Mouse (Mus musculus) layer of hippocampus, adult 9-10 months (tissue): Measurements from ENCODE around the gene Il7r.

Experiments used
- DNase-seq: peaks from one replicate; pipeline ENCODE4 v3.0.0; 2022; ENCODE audit warnings: low spot score

Il7r gene

GRCm38 (mm10) chr15:9472167-9472566 lies 57.8 kb downstream of the Il7r start:
- DNase-seq: no peak

- no peak for DNase-seq
Measured at GRCm38 (mm10) chr15:9471053-9471685, 58.8 kb downstream of the Il7r start.

DNA sequence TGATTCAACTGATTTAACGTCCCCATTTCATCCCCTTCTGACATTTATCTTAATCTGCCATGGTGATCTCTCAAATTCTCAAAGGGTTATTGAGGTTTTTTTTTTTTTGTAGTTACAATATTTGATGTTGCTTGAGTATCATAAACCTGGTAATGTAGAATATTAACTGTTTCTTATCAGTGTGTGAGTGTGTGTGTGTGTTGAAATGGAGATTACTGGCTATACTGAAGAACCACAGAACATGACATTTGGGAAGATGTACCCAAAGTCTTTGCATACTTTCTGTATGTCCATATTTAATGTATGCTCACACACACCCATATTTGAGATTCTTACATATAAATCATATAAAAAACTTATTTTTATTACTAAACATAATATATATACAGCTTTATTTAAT lies 65.9 kb downstream of the Il7r start:
- DNase-seq: no peak

DNA sequence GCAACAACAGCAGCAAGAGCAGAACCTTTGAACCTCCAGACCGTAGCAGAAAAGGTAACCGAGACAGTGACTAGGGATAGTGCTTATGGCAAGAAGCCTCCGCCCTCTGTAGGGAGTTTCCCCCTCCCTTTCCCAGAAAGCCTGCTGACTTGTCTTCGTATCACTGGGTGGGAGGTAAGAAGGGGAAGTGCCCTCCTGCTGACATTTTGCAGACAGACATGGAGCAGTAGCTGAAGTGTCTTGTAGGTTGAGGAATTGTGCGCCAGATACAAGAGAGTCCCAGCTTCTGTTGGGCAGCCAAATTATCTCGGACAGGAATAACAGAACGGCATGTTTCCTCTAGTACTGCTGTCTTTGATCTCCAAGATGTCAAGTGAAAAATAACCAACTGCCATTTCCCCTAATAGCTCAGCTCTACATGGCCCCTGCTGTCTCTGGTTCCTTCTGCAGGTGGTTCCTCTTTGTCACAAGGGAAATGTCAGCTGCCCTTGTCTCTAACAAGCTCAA lies 66.4 kb downstream of the Il7r start:
- no peak for DNase-seq
